Mouse (Mus musculus): ENCODE data around the gene Mapkapk2.

GRCm38 (mm10) chr1:131084289-131084688, 13.3 kb downstream of the Mapkapk2 start:
- no peak for TF ChIP-seq CTCF (IDR thresholded peaks at IDR 0.05 in 2 of 3, conservative IDR thresholded peaks at IDR 0.05 in 1 of 3; ENCODE audit: control insufficient read depth in 1 of 3, insufficient read depth in 1 of 3, low read depth in 2 of 3, low read length in 3 of 3, poor library complexity in 1 of 3, severe bottlenecking in 1 of 3)
- TF ChIP-seq EP300 (IDR thresholded peaks at IDR 0.05; ENCODE audit: low read depth in 1 of 2, low read length in 2 of 2), result no peak
